ENCODE assay signal across 14 mouse cellular contexts in genomic region chr7:80575750-80576149, GRCm38 (mm10). TPM values are rescaled to one million over a fixed set of nuclear protein-coding genes. Genes with fewer than 3 reads are reported as not detected.
A peak's percentile ranks its signal among the peaks of the same experiment; 100 is the strongest.
DNase-seq lines count a peak whose midpoint lies in the region; ATAC-seq and TF ChIP-seq lines count a peak whose summit lies in the region.
"Had no signal": no experiment of that assay in that cellular context is flagged by ENCODE, and none has a peak within 500 bp of the region (broad histone marks: within the 10 kb centered on the region; RNA-seq: fewer than 3 reads in every experiment).

No protein-coding gene starts in this region.

- H3K9ac ChIP-seq in MEL (ENCODE audit: control insufficient read depth, low read depth, low read length, poor library complexity, severe bottlenecking): peak overlapping the region; percentile 45
- H3K9ac ChIP-seq in forebrain, postnatal 0 days: no peak overlapping the region
- no peak overlapping the region for H3K9ac ChIP-seq in hindbrain, embryonic 12.5 days

- 92% methylated on average over 9 of the region's 9 CpGs for WGBS in forebrain, postnatal 0 days
- WGBS in hindbrain, embryonic 12.5 days: 91% methylated on average over 9 of the region's 9 CpGs

- TF ChIP-seq EP300 in MEL (IDR thresholded peaks at IDR 0.05; ENCODE audit: low read depth in 1 of 2, low read length in 2 of 2): peak; percentile 69 to 80

- no peaks in the 10 kb centered on the region for H3K27me3 ChIP-seq in MEL (ENCODE audit: control insufficient read depth in 1 of 2, insufficient read depth in 2 of 2, low read length in 2 of 2)
- no peaks in the 10 kb centered on the region; the same call in 1 of the 2 replicates for H3K27me3 ChIP-seq in splenic B cell, adult 2 months (ENCODE audit: control insufficient read depth, insufficient read depth, low read length, poor library complexity, severe bottlenecking)
- H3K27me3 ChIP-seq in forebrain, postnatal 0 days (ENCODE audit: insufficient read depth, low read length): no peaks in the 10 kb centered on the region
- H3K27me3 ChIP-seq in hindbrain, embryonic 12.5 days: no peaks in the 10 kb centered on the region

- peak overlapping the region; percentile 75 for H3K27ac ChIP-seq in MEL (ENCODE audit: control insufficient read depth, low read depth, low read length)
- no peak overlapping the region for H3K27ac ChIP-seq in forebrain, postnatal 0 days (ENCODE audit: low read depth, low read length)
- H3K27ac ChIP-seq in hindbrain, embryonic 12.5 days: no peak overlapping the region

- H3K4me2 ChIP-seq in forebrain, postnatal 0 days (ENCODE audit: low read depth): no peak overlapping the region
- H3K4me2 ChIP-seq in hindbrain, embryonic 12.5 days (replicated peaks): no peak overlapping the region

- peak; percentile 26 for DNase-seq in thymus, postnatal 25 days
- no peak for DNase-seq in thymus, adult 18-20 months
- DNase-seq in MEL (ENCODE audit: low read depth, low spot score): peak; percentile 82
- peak; percentile 81 for DNase-seq in induced T-regulatory cell, adult 2 months (ENCODE audit: low read depth)
- DNase-seq in splenic B cell, adult 2 months (ENCODE audit: low read depth, low spot score): peak; percentile 54
- no peak for DNase-seq in left cerebral cortex, postnatal 14 days (ENCODE audit: low spot score in 2 of 2)
- DNase-seq in forebrain, postnatal 0 days: no peak
- DNase-seq: adrenal gland, postnatal 14 days; cerebellum, postnatal 36 days; kidney, adult 11 months; kidney, postnatal 10 days; right cerebral cortex, adult 18-20 months had no signal

- no peak for TF ChIP-seq CTCF in MEL (IDR thresholded peaks at IDR 0.05 in 2 of 3, conservative IDR thresholded peaks at IDR 0.05 in 1 of 3; ENCODE audit: control insufficient read depth in 1 of 3, insufficient read depth in 1 of 3, low read depth in 2 of 3, low read length in 3 of 3, poor library complexity in 1 of 3, severe bottlenecking in 1 of 3)
- no peak for TF ChIP-seq CTCF in forebrain, postnatal 0 days (IDR thresholded peaks at IDR 0.05; ENCODE audit: low read depth)

- peak in 1 of 2 experiments; percentile 51; a peak in 2 of 4 replicates for TF ChIP-seq POLR2A in MEL (IDR thresholded peaks at IDR 0.05; ENCODE audit: control insufficient read depth in 1 of 2, insufficient read depth in 1 of 2, low read depth in 1 of 2, low read length in 2 of 2, poor library complexity in 1 of 2)

- ATAC-seq in forebrain, postnatal 0 days: no peak
- ATAC-seq in hindbrain, embryonic 12.5 days (ENCODE audit: low FRiP score): no peak

- peaks cover 0 to 18% of the 10 kb centered on the region in 2 experiments; a peak in 2 of 4 replicates for H3K4me1 ChIP-seq in MEL (ENCODE audit: control insufficient read depth in 1 of 2, insufficient read depth in 2 of 2, low read length in 2 of 2)
- H3K4me1 ChIP-seq in forebrain, postnatal 0 days (ENCODE audit: insufficient read depth): no peaks in the 10 kb centered on the region
- H3K4me1 ChIP-seq in hindbrain, embryonic 12.5 days: peaks cover 2% of the 10 kb centered on the region; the same call in 1 of the 2 replicates

- peaks cover 0 to 3% of the 10 kb centered on the region in 2 experiments; a peak in 2 of 4 replicates for H3K36me3 ChIP-seq in MEL (ENCODE audit: control insufficient read depth in 1 of 2, insufficient read depth in 2 of 2, low read length in 2 of 2)
- H3K36me3 ChIP-seq in splenic B cell, adult 2 months (ENCODE audit: control insufficient read depth, insufficient read depth, low read length, poor library complexity, severe bottlenecking): no peaks in the 10 kb centered on the region
- H3K36me3 ChIP-seq in forebrain, postnatal 0 days (ENCODE audit: insufficient read depth): no peaks in the 10 kb centered on the region
- H3K36me3 ChIP-seq in hindbrain, embryonic 12.5 days: no peaks in the 10 kb centered on the region
- H3K36me3 ChIP-seq: G1E had no signal

- no peaks in the 10 kb centered on the region for H3K79me2 ChIP-seq in MEL (ENCODE audit: control insufficient read depth, insufficient read depth, low read length, poor library complexity)

- peak overlapping the region; percentile 31 to 43 for H3K4me3 ChIP-seq in MEL (ENCODE audit: control insufficient read depth in 1 of 2, insufficient read depth in 1 of 2, low read depth in 2 of 2, low read length in 2 of 2)
- H3K4me3 ChIP-seq in forebrain, postnatal 0 days (ENCODE audit: low read depth, low read length): no peak overlapping the region
- no peak overlapping the region for H3K4me3 ChIP-seq in hindbrain, embryonic 12.5 days

- H3K9me3 ChIP-seq in MEL (replicated peaks; ENCODE audit: insufficient read depth, low read length): no peaks in the 10 kb centered on the region
- H3K9me3 ChIP-seq in forebrain, postnatal 0 days (ENCODE audit: low read length): no peaks in the 10 kb centered on the region
- H3K9me3 ChIP-seq in hindbrain, embryonic 12.5 days (replicated peaks): no peaks in the 10 kb centered on the region
- H3K9me3 ChIP-seq: G1E had no signal

- no peak for TF ChIP-seq RAD21 in MEL (IDR thresholded peaks at IDR 0.05; ENCODE audit: low read depth, low read length)

- intact Hi-C loops in left cerebral cortex, postnatal 14 days (cut with DNase I): no loop called here

TF ChIP-seq in MEL, 35 proteins besides CTCF, POLR2A, EP300 and RAD21:
- TF ChIP-seq NELFE (IDR thresholded peaks at IDR 0.05; ENCODE audit: low read depth, low read length): 0 out of 2 replicates have a peak, but pooled peaks have one; percentile 22
- no peak for TF ChIP-seq ZMIZ1 (IDR thresholded peaks at IDR 0.05; ENCODE audit: low read depth, low read length)
- peak; percentile 73 for TF ChIP-seq HCFC1 (IDR thresholded peaks at IDR 0.05; ENCODE audit: low read depth, low read length)
- peak; percentile 18; the same call in 1 of the 2 replicates for TF ChIP-seq SMC3 (IDR thresholded peaks at IDR 0.05; ENCODE audit: low read depth, low read length)
- TF ChIP-seq ELF1 (IDR thresholded peaks at IDR 0.05; ENCODE audit: low read depth, low read length): peak; percentile 65
- 0 out of 2 replicates have a peak, but pooled peaks have one; percentile 23 for TF ChIP-seq MAZ (IDR thresholded peaks at IDR 0.05; ENCODE audit: low read depth, low read length)
- TF ChIP-seq USF1 (IDR thresholded peaks at IDR 0.05; ENCODE audit: low read depth, low read length): no peak
- no peak for TF ChIP-seq MAFK (IDR thresholded peaks at IDR 0.05; ENCODE audit: borderline replicate concordance, low read depth, low read length)
- TF ChIP-seq MYC (IDR thresholded peaks at IDR 0.05; ENCODE audit: low read depth, low read length): no peak; the same call in 1 of the 2 replicates
- no peak for TF ChIP-seq CHD1 (IDR thresholded peaks at IDR 0.05; ENCODE audit: low read depth, low read length)
- peak; percentile 60 for TF ChIP-seq GATA1 (IDR thresholded peaks at IDR 0.05; ENCODE audit: low read depth, low read length)
- TF ChIP-seq MAX (IDR thresholded peaks at IDR 0.05; ENCODE audit: low read length): peak; percentile 40
- peak; percentile 54 for TF ChIP-seq MXI1 (IDR thresholded peaks at IDR 0.05; ENCODE audit: low read depth, low read length)
- TF ChIP-seq POLR2AphosphoS2 (IDR thresholded peaks at IDR 0.05; ENCODE audit: low read length): no peak
- TF ChIP-seq RCOR1 (IDR thresholded peaks at IDR 0.05; ENCODE audit: low read depth, low read length): 0 out of 2 replicates have a peak, but pooled peaks have one; percentile 29
- TF ChIP-seq ETS1 (IDR thresholded peaks at IDR 0.05; ENCODE audit: low read depth, low read length): peak; percentile 50; the same call in 1 of the 2 replicates
- no peak for TF ChIP-seq USF2 (IDR thresholded peaks at IDR 0.05; ENCODE audit: borderline replicate concordance in 1 of 2, insufficient read depth in 1 of 2, low read depth in 1 of 2, low read length in 2 of 2)
- peak; percentile 66 for TF ChIP-seq SIN3A (IDR thresholded peaks at IDR 0.05; ENCODE audit: low read length)
- 0 out of 2 replicates have a peak, but pooled peaks have one; percentile 16 for TF ChIP-seq TCF12 (IDR thresholded peaks at IDR 0.05; ENCODE audit: low read depth, low read length)
- TF ChIP-seq UBTF (IDR thresholded peaks at IDR 0.05; ENCODE audit: borderline replicate concordance, insufficient read depth, low read depth, low read length): no peak
- no peak for TF ChIP-seq JUND (IDR thresholded peaks at IDR 0.05; ENCODE audit: low read depth, low read length)
- TF ChIP-seq MYB (IDR thresholded peaks at IDR 0.05; ENCODE audit: low read depth, low read length): peak; percentile 97
- TF ChIP-seq TBP (IDR thresholded peaks at IDR 0.05; ENCODE audit: low read depth, low read length): 0 out of 2 replicates have a peak, but pooled peaks have one; percentile 34

RNA-seq across cellular contexts. Expression of gene Blm, which starts 40.8 kb away (rescaled TPM):
- 24.6 and 28.5 TPM in 2 replicates for total RNA-seq in MEL (2012; rRNA removed)
- 10 to 100 TPM; 52.0 to 83.8 TPM for polyA plus RNA-seq in MEL (2012; ENCODE audit: insufficient read depth in 1 of 2, insufficient read length in 2 of 2, low read depth in 1 of 2, low replicate concordance in 2 of 2, missing spikeins in 1 of 2)
- total RNA-seq in left cerebral cortex, postnatal 14 days (2021): 1 to 10 TPM; 3.9 to 5.2 TPM
- total RNA-seq in forebrain, postnatal 0 days (2014; rRNA removed): 7.1 and 10.4 TPM in 2 replicates
- 3.1 and 5.5 TPM in 2 replicates for polyA plus RNA-seq in forebrain, postnatal 0 days (2015; fragmentation: Nextera tagmentation; extraction: Ambion mirVana)
- polyA plus RNA-seq in hindbrain, embryonic 12.5 days (2016; fragmentation: Nextera tagmentation; extraction: Ambion mirVana): 24.7 and 26.0 TPM in 2 replicates

Comparison
In these comparisons a context has a peak if more than half of its experiments do, and no peak if none do; other contexts are left out.
1. DNase-seq: peak in thymus, postnatal 25 days (single experiment), MEL (single experiment), induced T-regulatory cell, adult 2 months (single experiment) and splenic B cell, adult 2 months (single experiment); none in thymus, adult 18-20 months (0 of 2), left cerebral cortex, postnatal 14 days (0 of 2) and forebrain, postnatal 0 days (single experiment).
2. H3K4me3 ChIP-seq: peak in MEL (2 of 2); none in forebrain, postnatal 0 days (single experiment) and hindbrain, embryonic 12.5 days (single experiment).